Mouse (Mus musculus): ENCODE results near the gene Gm5935. TPM values are rescaled to one million over a fixed set of nuclear protein-coding genes. Genes with fewer than 3 reads are reported as not detected.

The Gm5935 gene
- not detected in 2 replicates for polyA plus RNA-seq (2012; rRNA removed)

DNA sequence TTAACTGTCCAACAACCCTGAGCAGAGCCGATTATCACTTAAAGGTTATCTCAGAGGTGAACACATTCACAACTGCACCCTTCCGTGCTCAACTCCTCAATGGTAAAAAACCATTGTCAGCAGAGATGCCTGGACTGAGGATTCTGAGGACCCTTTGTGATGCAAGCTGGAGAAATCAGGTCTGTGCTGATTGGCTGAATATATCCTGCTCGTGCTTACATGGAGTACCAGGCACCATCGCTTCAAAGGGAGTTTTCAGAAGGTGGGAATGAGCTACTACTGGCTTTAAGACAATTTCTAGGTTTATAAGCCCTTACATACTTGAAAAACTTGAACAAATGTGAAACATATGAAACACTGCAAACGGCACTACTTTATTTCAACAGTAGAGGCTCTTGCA lies at the start of gene Gm5935:
TSS of gene Gm5935 (minus strand) at position 101 of the 400 bp plus-strand sequence.

Other genes starting within 250 kb of the Gm5935 start
- not detected in 2 replicates for gene Gm4297, start 200.3 kb downstream of the Gm5935 start, polyA plus RNA-seq (2012; rRNA removed)